Mouse (Mus musculus) cerebellum, adult 11 months (tissue): ENCODE data around the gene Bcar1.

Experiments used
- DNase-seq: peaks from one replicate; pipeline ENCODE4 v3.0.0; 2022

The Bcar1 gene

DNA sequence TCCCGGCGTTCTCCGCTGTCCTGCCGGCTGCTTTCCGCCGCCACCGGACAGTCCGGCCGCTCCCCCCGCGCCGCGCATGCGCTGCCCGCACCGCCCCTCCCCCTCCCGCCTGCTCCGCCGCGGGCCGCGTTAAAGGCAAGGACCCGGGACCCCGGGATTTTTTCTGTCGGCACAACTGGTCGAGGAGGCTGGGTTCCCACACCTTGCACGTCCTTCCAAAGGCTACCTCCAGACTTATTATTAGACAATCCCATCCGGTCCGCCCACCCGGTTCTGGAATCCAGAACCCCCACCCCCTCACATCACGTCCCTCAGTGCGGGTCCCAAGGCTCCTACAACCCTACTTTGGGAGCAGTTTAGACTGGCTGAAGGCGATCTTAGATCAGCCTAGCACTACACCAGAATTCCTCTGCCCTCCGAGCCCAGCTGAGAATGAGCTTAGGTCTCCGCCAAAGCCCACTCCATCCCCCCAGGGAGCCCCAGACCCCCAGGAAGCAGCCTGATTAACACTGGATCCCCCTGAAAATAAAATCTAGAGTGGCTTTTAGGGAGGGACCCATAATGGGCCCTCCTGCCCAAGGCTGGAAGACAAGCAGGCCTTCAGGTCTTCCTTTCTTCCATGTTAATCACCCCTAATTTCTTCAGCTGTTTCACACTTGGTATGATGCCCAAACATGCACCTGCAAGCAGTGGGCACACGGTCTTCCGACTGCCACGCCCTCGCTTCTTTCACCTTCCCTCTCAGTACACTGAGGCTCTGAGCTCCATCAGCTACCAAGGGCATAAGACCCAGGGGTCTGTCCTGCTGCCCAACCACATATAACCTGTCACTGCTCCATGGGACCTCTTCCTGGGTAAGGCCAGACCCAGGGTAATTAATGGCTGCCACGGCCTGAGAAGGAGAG, at the start of gene Bcar1:
Gene Bcar1 (minus strand): TSS at position 18 of the 905 bp plus-strand sequence.
- peak; percentile 82 for DNase-seq

- DNase-seq, result no peak
These were observed 46.0 kb upstream of the Bcar1 start for GRCm38 (mm10) chr8:111789639-111790038.

DNA sequence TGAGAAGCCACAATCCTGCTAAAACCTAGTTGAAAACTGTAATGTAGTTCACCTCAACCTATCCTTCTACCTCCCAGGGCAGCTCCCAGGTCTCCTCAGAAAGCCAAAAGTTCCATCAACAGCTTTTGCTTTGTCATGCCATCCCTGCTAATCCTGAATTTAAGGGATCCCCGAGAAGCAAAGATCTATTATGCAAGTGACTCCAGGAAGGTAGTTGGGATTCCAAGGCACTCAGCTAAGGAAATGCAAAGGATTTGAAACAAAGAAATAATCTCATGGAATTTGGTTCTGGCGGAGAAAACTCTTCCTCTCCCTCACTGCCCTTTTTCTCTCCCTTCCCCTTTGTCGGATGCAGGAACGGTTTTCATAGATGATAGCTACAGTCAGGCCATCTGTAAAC, 45.6 kb upstream of the Bcar1 start:
- DNase-seq, result no peak

GRCm38 (mm10) chr8:111788497-111788896, 44.9 kb upstream of the Bcar1 start:
- DNase-seq, result no peak

- no peak for DNase-seq
These were observed 44.5 kb upstream of the Bcar1 start for GRCm38 (mm10) chr8:111788085-111788484.

- DNase-seq, result no peak
These were observed 44.1 kb upstream of the Bcar1 start for GRCm38 (mm10) chr8:111787683-111788082.

- DNase-seq, result no peak
These were observed 43.3 kb upstream of the Bcar1 start for GRCm38 (mm10) chr8:111786701-111787588.

DNA sequence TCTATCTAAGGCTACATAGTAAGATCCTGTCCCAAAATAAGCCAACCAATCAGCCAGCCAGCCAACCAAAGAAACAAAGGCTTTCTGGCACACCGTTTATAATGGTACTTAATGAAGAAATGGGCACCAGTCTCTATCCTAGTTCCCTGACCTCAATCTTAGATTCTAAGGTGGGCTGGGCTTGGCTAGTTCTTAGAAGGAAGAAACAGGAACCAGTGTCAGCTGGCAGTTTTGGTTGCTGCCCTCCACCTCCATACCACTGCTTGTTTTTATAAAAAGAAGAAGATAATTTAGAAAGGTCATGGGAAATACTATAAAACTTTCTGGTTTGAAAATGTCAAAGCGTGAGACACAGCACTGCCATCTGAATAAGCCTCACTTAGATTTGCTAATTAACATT, 42.5 kb upstream of the Bcar1 start:
- no peak for DNase-seq

GRCm38 (mm10) chr8:111782671-111783394, 39.2 kb upstream of the Bcar1 start:
- no peak for DNase-seq

GRCm38 (mm10) chr8:111782161-111782560, 38.6 kb upstream of the Bcar1 start:
- DNase-seq, result no peak

DNA sequence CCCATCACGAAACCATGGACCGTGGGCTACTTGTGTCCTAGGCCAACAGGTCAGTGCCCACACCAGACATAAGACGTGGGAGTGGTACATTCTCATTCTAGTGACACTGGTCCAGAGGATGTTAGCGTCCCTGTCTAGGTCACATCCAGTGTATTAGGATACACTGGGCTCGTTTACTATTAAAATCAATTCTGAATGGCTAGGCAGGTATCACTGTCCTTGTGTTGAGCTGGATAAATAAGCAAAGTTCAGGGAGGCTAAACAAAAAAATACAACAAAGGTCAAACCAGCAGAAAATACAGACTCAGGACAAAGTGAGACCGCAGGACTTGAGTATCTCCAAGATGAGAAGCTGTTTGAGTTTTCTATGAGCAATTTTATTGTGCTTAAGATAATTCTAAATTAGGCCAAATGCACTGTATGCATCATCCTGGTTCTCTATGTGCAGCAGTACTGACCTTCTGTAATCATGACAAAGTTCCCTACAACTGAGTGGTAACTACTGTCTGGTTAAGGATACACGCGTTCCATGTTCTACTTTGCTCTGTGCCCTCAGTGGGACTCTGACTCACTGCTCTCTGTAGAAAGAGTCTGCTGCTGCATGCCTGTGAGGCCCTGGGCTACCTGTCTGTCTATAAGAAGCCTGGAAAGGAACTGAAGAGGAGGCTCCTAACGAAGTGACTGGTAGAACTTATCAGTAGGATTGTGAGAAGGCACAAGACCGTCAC, 37.3 kb upstream of the Bcar1 start:
- DNase-seq, result no peak

- no peak for DNase-seq
These were observed 36.1 kb upstream of the Bcar1 start for GRCm38 (mm10) chr8:111779690-111780089.

DNA sequence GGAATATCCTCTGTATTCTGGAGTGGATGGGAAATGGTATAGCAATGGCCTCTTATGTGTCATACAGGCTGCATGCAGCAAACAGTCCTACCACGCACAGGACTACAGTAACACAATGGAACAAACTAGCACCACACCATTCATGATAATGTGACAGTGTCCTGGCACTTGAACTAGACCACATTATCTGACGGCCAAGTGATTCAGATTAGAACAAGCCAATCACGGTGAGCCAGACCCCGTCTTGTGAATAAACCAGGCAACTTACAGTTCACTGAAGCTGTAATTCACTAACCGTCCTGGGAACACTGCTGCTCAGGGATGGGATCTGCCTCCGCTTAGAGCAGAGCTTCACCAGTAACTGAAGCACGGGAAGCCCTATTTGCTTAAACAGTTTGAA, 35.2 kb upstream of the Bcar1 start:
- DNase-seq, result no peak

- DNase-seq, result no peak
These were observed 32.9 kb upstream of the Bcar1 start for GRCm38 (mm10) chr8:111776492-111776891.

- DNase-seq, result no peak
These were observed 32.2 kb upstream of the Bcar1 start for GRCm38 (mm10) chr8:111775766-111776165.

DNA sequence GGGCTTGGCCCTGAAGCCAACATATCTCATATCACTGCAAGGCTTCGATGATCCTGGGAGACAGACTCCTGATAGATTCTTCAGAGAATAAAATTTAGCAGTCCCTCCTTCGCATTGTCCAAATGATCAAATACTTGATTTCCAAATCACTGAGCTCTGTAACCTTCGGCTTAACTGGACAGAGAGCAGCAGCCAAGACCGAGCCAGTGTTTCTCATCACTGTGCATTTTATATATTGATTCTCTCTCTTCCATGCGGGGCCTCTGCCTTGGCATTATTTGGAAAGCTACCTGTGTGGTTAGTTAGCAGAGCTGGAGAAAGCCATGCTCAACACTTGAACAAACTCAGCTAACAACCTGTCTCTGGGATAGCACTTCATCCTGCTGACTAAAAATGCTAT, 29.9 kb upstream of the Bcar1 start:
- no peak for DNase-seq

GRCm38 (mm10) chr8:111773057-111773456, 29.4 kb upstream of the Bcar1 start:
- DNase-seq, result no peak

- no peak for DNase-seq
These were observed 28.5 kb upstream of the Bcar1 start for GRCm38 (mm10) chr8:111772083-111772482.

DNA sequence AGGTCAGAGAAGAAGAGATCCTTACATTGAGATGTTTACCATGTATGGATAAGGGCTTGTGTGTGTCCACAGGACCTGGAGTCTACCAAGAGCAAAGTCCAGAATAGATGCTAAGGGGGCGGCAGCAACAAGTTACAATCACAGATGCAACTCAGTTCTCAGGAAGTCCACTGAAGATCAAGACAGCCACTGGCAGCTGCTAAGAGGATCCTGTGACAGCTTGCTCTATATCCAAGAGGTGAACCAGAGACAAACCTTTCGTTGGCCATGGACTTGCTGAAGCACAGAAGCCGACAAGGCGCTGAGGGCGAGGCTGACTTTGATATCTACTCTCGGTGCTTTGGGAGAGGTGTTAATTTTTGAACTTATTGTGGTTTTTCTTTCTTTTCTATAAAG, 28.0 kb upstream of the Bcar1 start:
- no peak for DNase-seq

DNA sequence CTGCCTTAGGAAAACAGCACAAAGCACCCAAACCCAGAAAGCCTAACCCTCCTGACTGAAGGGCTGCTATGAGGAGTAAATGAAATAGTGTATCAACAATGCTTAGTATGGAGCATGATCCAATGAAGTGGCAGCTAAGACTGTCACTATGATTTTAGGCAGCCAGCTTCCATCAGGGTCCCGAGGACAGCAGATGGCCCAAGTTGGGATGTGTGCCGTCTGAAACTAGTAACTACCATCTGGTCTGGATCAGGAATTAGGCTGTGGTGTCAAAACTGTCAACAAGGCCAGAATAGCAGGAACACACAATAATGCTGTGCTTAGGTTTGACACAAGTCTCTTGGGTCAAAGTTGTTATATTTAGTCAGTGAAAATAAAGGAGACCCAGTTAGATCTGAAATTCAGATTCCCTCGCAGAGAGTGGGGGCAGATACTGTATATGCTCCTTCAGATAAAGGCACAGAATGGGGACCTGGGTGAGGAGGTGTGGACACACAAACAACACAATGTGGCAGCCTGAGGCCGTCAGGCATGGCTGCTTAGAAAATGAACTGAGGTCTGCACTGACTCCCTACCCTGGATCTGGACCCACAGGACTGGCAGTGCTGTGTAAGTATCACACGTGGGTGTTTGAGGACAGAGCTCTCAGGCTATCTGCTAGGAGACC, 27.5 kb upstream of the Bcar1 start:
- DNase-seq, result no peak

DNA sequence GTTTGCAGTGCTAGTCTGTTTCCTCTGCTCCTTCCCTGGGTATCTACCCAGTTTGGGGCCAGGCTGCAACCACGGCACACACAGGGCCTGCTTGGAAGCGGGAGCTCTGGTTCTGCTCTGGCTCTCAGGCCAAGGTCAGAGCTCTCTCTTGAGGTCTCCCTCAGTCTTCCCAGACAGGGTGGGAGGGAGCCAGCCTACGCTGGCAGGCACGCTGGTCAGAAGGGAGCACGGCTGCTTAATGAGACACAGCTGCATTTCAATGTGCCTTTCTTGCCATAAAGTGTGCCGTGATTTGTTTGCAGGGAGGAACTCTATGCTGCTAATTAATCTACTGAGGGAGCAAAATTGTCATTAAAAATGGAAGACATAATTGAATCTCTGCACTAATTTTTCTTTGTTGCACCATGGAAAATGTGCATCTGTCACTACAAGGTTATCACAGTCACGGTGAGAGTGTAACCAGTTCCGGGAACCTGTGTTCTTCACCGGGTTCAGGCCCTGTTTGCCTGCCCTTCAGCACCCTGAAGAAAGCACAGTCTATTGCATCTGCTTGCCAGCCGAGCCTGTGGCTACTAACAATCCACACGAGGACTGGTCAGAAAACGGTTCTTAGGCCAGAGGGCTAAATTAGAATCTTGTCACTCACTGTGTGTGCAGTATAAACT, 26.3 kb upstream of the Bcar1 start:
- no peak for DNase-seq
